Mouse (Mus musculus): ENCODE measurements around the gene Ptpdc1. TPM values are rescaled to one million over a fixed set of nuclear protein-coding genes. Genes with fewer than 3 reads are reported as not detected.

Ptpdc1 gene
- polyA plus RNA-seq, 1 experiment from 2014 or later, result 11.0 TPM

MicroRNA genes within 50 kb of the gene (microRNA counts, 519-probe panel; counts per million panel counts)
- microRNA mmu-let-7a (not detected), microRNA mmu-let-7d (6,258 counts per million, percentile 57 among the panel's probes with 10 or more counts), microRNA mmu-let-7f (2,773 counts per million, percentile 10 among the panel's probes with 10 or more counts)

Small RNAs within 50 kb of the gene (microRNA-seq; reads per million reads assigned to microRNA genes)
- not detected for gene Gm24111
- 10.2 reads per million, percentile 21 among the genes with 10 or more reads in this experiment for gene Mirlet7a-1
- gene Mirlet7d, result 312 reads per million, percentile 64 among the genes with 10 or more reads in this experiment
- gene Mirlet7f-1, result not detected

Other genes with a start within 250 kb of the Ptpdc1 start
- gene Zfp169, start 112.2 kb downstream of the Ptpdc1 start, polyA plus RNA-seq (2016; fragmentation: Nextera tagmentation; extraction: Ambion mirVana), result 4.7 TPM in 2 replicates
- gene A830005F24Rik, start 112.1 kb downstream of the Ptpdc1 start, polyA plus RNA-seq (2016; fragmentation: Nextera tagmentation; extraction: Ambion mirVana), result 2.1 and 3.1 TPM in 2 replicates
- gene Barx1, start 37.3 kb upstream of the Ptpdc1 start, polyA plus RNA-seq (2016; fragmentation: Nextera tagmentation; extraction: Ambion mirVana), result 0.21 and 0.84 TPM in 2 replicates
- gene Phf2, start 245.5 kb upstream of the Ptpdc1 start, polyA plus RNA-seq (2016; fragmentation: Nextera tagmentation; extraction: Ambion mirVana), result 6.6 and 9.3 TPM in 2 replicates